In the genomic region with DNA sequence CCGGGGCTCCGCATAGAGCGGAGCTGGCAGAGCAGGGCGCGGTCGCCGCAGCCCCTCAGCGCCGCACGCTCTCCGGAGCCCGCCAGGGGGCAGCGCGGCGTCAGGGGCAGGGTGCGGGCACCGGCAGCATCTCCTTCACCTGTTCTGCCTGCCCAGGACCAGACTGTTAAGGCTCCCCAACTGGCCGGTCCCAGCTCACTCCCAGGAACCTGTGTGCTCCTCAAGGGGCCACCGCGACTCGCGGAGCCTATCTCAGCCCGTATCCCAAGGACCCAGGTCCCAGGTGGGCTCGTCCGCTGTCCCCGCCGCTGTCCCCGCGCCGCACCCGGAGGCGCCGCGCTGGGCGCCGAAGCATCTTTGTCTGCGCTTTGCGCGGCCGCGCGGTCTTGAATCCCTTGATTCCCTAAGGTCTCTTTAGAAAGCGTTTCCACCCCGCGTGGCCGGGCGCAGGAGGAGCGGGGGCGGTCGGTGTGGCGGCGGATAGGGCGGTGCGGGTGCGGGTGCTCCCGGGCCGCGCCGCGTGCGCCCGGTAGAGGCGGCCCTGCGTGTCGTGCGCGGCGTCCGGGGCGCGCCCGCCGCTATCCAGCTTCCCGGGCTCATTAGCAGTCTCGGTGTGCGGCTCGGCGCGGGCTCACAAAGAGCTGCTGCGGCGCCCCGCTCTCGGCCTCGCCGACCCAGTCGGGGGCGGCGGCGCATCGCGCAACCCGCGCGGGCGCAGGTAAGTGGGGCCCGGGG, we compare ENCODE assay signal across 8 mouse cellular contexts. TPM values are rescaled to one million over a fixed set of nuclear protein-coding genes. Genes with fewer than 3 reads are reported as not detected.
DNase-seq lines count a peak whose midpoint lies in the region; ATAC-seq and TF ChIP-seq lines count a peak whose summit lies in the region.

Gene Apba2, plus strand, starts transcription at position 171 of the 735 bp plus-strand sequence.

- H3K36me3 ChIP-seq in kidney, adult 2 months (ENCODE audit: control insufficient read depth, insufficient read depth, low read length), result no peaks in the 10 kb centered on the region
- H3K36me3 ChIP-seq in forebrain, embryonic 11.5 days (ENCODE audit: control insufficient read depth, insufficient read depth, low read length), result no peaks in the 10 kb centered on the region
- H3K36me3 ChIP-seq in intestine, embryonic 15.5 days, result no peaks in the 10 kb centered on the region
- no peaks in the 10 kb centered on the region for H3K36me3 ChIP-seq in limb, embryonic 15.5 days

- WGBS in kidney, adult 2 months, result 2% methylated on average over 96 of the region's 96 CpGs
- under 1% methylated on average over 94 of the region's 96 CpGs for WGBS in forebrain, embryonic 11.5 days
- WGBS in intestine, embryonic 15.5 days, result under 1% methylated on average over 95 of the region's 96 CpGs
- WGBS in limb, embryonic 15.5 days, result 0% methylated on average over 73 of the region's 96 CpGs

- H3K4me1 ChIP-seq in kidney, adult 2 months (ENCODE audit: control insufficient read depth, insufficient read depth, low read length), result no peaks in the 10 kb centered on the region
- peaks cover 3% of the 10 kb centered on the region; the same call in 1 of the 2 replicates for H3K4me1 ChIP-seq in forebrain, embryonic 11.5 days (replicated peaks; ENCODE audit: control insufficient read depth, insufficient read depth, low read length)
- peaks cover 13% of the 10 kb centered on the region; the same call in 1 of the 2 replicates for H3K4me1 ChIP-seq in intestine, embryonic 15.5 days (replicated peaks)
- peaks cover 15% of the 10 kb centered on the region for H3K4me1 ChIP-seq in limb, embryonic 15.5 days

- H3K27me3 ChIP-seq in kidney, adult 2 months (replicated peaks; ENCODE audit: control insufficient read depth, insufficient read depth, low read length), result 0 out of 2 replicates have a peak, but pooled peaks cover 2% of the 10 kb centered on the region
- H3K27me3 ChIP-seq in forebrain, embryonic 11.5 days (ENCODE audit: control insufficient read depth, insufficient read depth, low read length), result peaks cover 5% of the 10 kb centered on the region
- H3K27me3 ChIP-seq in intestine, embryonic 15.5 days (replicated peaks), result peaks cover 37% of the 10 kb centered on the region
- peaks cover 40% of the 10 kb centered on the region for H3K27me3 ChIP-seq in limb, embryonic 15.5 days

- no peak for TF ChIP-seq POLR2A in kidney, adult 2 months (IDR thresholded peaks at IDR 0.05; ENCODE audit: low read depth, low read length)
- TF ChIP-seq POLR2A in brain, embryonic 14.5 days (IDR thresholded peaks at IDR 0.05; ENCODE audit: borderline replicate concordance, extremely low read depth, insufficient read depth, insufficient read length, poor library complexity, severe bottlenecking), result peak; percentile 73

- peak within 1 kb of the TSS; percentile 83 for H3K4me2 ChIP-seq in forebrain, embryonic 11.5 days (ENCODE audit: low read depth, low read length, severe bottlenecking)
- H3K4me2 ChIP-seq in intestine, embryonic 15.5 days (replicated peaks), result peak within 1 kb of the TSS; percentile 97
- H3K4me2 ChIP-seq in limb, embryonic 15.5 days, result peak within 1 kb of the TSS; percentile 99

- peak; percentile 43 for TF ChIP-seq CTCF in kidney, adult 2 months (conservative IDR thresholded peaks at IDR 0.05; ENCODE audit: insufficient read depth, insufficient read length, low read depth, low read length)
- peak; percentile 81 for TF ChIP-seq CTCF in brain, embryonic 14.5 days (IDR thresholded peaks at IDR 0.05; ENCODE audit: borderline replicate concordance, extremely low read depth, insufficient read depth, insufficient read length)

- H3K4me3 ChIP-seq in kidney, adult 2 months (ENCODE audit: insufficient read depth, low read depth, low read length), result no peak within 1 kb of the TSS
- H3K4me3 ChIP-seq in forebrain, embryonic 11.5 days (ENCODE audit: low read depth, low read length), result peak within 1 kb of the TSS; percentile 79
- H3K4me3 ChIP-seq in intestine, embryonic 15.5 days (replicated peaks), result peak within 1 kb of the TSS; percentile 53
- H3K4me3 ChIP-seq in limb, embryonic 15.5 days, result peak within 1 kb of the TSS; percentile 57

- peak; percentile 89 for ATAC-seq in forebrain, embryonic 11.5 days (replicated peaks; ENCODE audit: low FRiP score)
- peak; percentile 81 for ATAC-seq in intestine, embryonic 15.5 days
- ATAC-seq in limb, embryonic 15.5 days (ENCODE audit: insufficient number of reproducible peaks, low FRiP score, low TSS enrichment, low read depth), result no peak

- H3K9ac ChIP-seq in forebrain, embryonic 11.5 days (ENCODE audit: low read length), result peak within 1 kb of the TSS; percentile 98
- H3K9ac ChIP-seq in intestine, embryonic 15.5 days, result peak within 1 kb of the TSS; percentile 34
- peak within 1 kb of the TSS; percentile 47 for H3K9ac ChIP-seq in limb, embryonic 15.5 days

- H3K27ac ChIP-seq in kidney, adult 2 months (ENCODE audit: insufficient read depth, low read depth, low read length), result no peak within 1 kb of the TSS
- peak within 1 kb of the TSS; percentile 74 for H3K27ac ChIP-seq in forebrain, embryonic 11.5 days (ENCODE audit: low read depth, low read length)
- H3K27ac ChIP-seq in intestine, embryonic 15.5 days, result no peak within 1 kb of the TSS
- H3K27ac ChIP-seq in limb, embryonic 15.5 days, result no peak within 1 kb of the TSS

- no peak for DNase-seq in kidney, adult 2 months
- no peak for DNase-seq in kidney, adult 9 months
- peak; percentile 90 for DNase-seq in brain, embryonic 14.5 days (ENCODE audit: low read depth)
- peak; percentile 87 for DNase-seq in forebrain, embryonic 11.5 days (ENCODE audit: low spot score)
- DNase-seq in retina, postnatal 1 day, result peak; percentile 84
- no peak for DNase-seq in natural killer cell, adult 2 months (ENCODE audit: low spot score in 2 of 2)

- no peaks in the 10 kb centered on the region; the same call in 1 of the 2 replicates for H3K9me3 ChIP-seq in forebrain, embryonic 11.5 days (ENCODE audit: control insufficient read depth, low read length)
- H3K9me3 ChIP-seq in intestine, embryonic 15.5 days, result no peaks in the 10 kb centered on the region
- H3K9me3 ChIP-seq in limb, embryonic 15.5 days, result no peaks in the 10 kb centered on the region

RNA-seq across cellular contexts. Expression of gene Apba2, which starts in this region (rescaled TPM):
- 0.48 TPM in 2 replicates for polyA plus RNA-seq in kidney, adult 2 months (2012; rRNA removed)
- polyA plus RNA-seq in brain, embryonic 14.5 days (2012; rRNA removed), result 152 and 182 TPM in 2 replicates
- polyA plus RNA-seq in forebrain, embryonic 11.5 days (2014; fragmentation: Nextera tagmentation; extraction: Ambion mirVana), result 67.6 and 77.0 TPM in 2 replicates
- 5.2 and 6.2 TPM in 2 replicates for polyA plus RNA-seq in intestine, embryonic 15.5 days (2015; fragmentation: Nextera tagmentation; extraction: Ambion mirVana)
- 5.7 and 8.2 TPM in 2 replicates for polyA plus RNA-seq in limb, embryonic 15.5 days (2015; fragmentation: Nextera tagmentation; extraction: Ambion mirVana)

Comparison
In these comparisons a context has a peak if more than half of its experiments do, and no peak if none do; other contexts are left out.
1. DNase-seq: peak in brain, embryonic 14.5 days (single experiment), forebrain, embryonic 11.5 days (single experiment) and retina, postnatal 1 day (single experiment); none in kidney, adult 2 months (single experiment), kidney, adult 9 months (single experiment) and natural killer cell, adult 2 months (0 of 2).
2. H3K9ac ChIP-seq: peak in every context shown above with its lines; median percentile 98 in forebrain, embryonic 11.5 days; 47 in limb, embryonic 15.5 days; 34 in intestine, embryonic 15.5 days.
3. Peak in every context shown above with its lines, with median percentiles within 50 percentile points of each other: H3K4me2 ChIP-seq.